Mouse (Mus musculus): ENCODE measurements at regions not wholly inside any gene's neighbourhood (a gene's known extent, or its start where the extent isn't known, plus 50 kb on each side); places are given as distances from the start of the nearest gene placed in this dataset.

- no peak for ATAC-seq (ENCODE audit: low FRiP score, low read depth)
- no peaks in the 10 kb centered on the region for H3K9me3 ChIP-seq
- no peaks in the 10 kb centered on the region for H3K27me3 ChIP-seq
- WGBS, result 36% methylated on average over 4 of the region's 4 CpGs
- H3K4me3 ChIP-seq, result no peak overlapping the region
- peaks cover 5% of the 10 kb centered on the region; the same call in 1 of the 2 replicates for H3K4me1 ChIP-seq
- H3K9ac ChIP-seq (replicated peaks), result no peak overlapping the region
- H3K27ac ChIP-seq (replicated peaks), result no peak overlapping the region
- H3K36me3 ChIP-seq, result no peaks in the 10 kb centered on the region
- no peak overlapping the region for H3K4me2 ChIP-seq (replicated peaks)
Observed at GRCm38 (mm10) chr16:7544067-7544466, 880.9 kb downstream of the Tmem114 start.

GRCm38 (mm10) chr16:7529811-7530210 is 895.1 kb downstream of the Tmem114 start:
- H3K4me3 ChIP-seq, result no peak overlapping the region
- no peak overlapping the region for H3K27ac ChIP-seq (replicated peaks)
- H3K9ac ChIP-seq (replicated peaks), result no peak overlapping the region
- ATAC-seq (ENCODE audit: low FRiP score, low read depth), result no peak
- H3K27me3 ChIP-seq, result no peaks in the 10 kb centered on the region
- H3K9me3 ChIP-seq, result no peaks in the 10 kb centered on the region
- WGBS, result 93% methylated on average over 2 of the region's 2 CpGs
- H3K4me2 ChIP-seq (replicated peaks), result no peak overlapping the region
- no peaks in the 10 kb centered on the region for H3K36me3 ChIP-seq
- peaks cover 15% of the 10 kb centered on the region for H3K4me1 ChIP-seq

GRCm38 (mm10) chr16:7528963-7529362 is 896.0 kb downstream of the Tmem114 start:
- Histone ChIP-seq H3K4me2 (replicated peaks) (no peak overlapping the region), H3K9me3 (no peaks in the 10 kb centered on the region), H3K27me3 (no peaks in the 10 kb centered on the region), H3K9ac (replicated peaks) (no peak overlapping the region), H3K36me3 (no peaks in the 10 kb centered on the region), H3K27ac (replicated peaks) (peak overlapping the region; percentile 46; the same call in 1 of the 2 replicates), H3K4me1 (peaks cover 15% of the 10 kb centered on the region), H3K4me3 (no peak overlapping the region)
- no peak for ATAC-seq (ENCODE audit: low FRiP score, low read depth)
- WGBS, result 29% methylated on average over 5 of the region's 5 CpGs

GRCm38 (mm10) chr16:7527923-7528776 is 896.8 kb downstream of the Tmem114 start:
- Histone ChIP-seq H3K4me3 (no peak overlapping the region), H3K36me3 (no peaks in the 10 kb centered on the region), H3K27me3 (no peaks in the 10 kb centered on the region), H3K4me2 (replicated peaks) (no peak overlapping the region), H3K9me3 (no peaks in the 10 kb centered on the region), H3K27ac (replicated peaks) (peak overlapping the region; percentile 46), H3K9ac (replicated peaks) (no peak overlapping the region), H3K4me1 (peaks cover 15% of the 10 kb centered on the region)
- ATAC-seq (ENCODE audit: low FRiP score, low read depth), result peak; percentile 52; the same call in 1 of the 2 replicates
- 58% methylated on average over 6 of the region's 6 CpGs for WGBS

- Histone ChIP-seq H3K36me3 (no peaks in the 10 kb centered on the region), H3K27me3 (no peaks in the 10 kb centered on the region), H3K27ac (replicated peaks) (no peak overlapping the region), H3K9me3 (peaks cover 14% of the 10 kb centered on the region; the same call in 1 of the 2 replicates), H3K4me3 (no peak overlapping the region), H3K9ac (replicated peaks) (no peak overlapping the region), H3K4me2 (replicated peaks) (no peak overlapping the region), H3K4me1 (no peaks in the 10 kb centered on the region)
- 48% methylated on average over 2 of the region's 2 CpGs for WGBS
- no peak for ATAC-seq (ENCODE audit: low FRiP score, low read depth)
Observed at GRCm38 (mm10) chr16:7518711-7519110, 906.2 kb downstream of the Tmem114 start.

Measured in midbrain, embryonic 12.5 days (tissue).